Mouse (Mus musculus): ENCODE results near the gene Slc2a4.

DNA sequence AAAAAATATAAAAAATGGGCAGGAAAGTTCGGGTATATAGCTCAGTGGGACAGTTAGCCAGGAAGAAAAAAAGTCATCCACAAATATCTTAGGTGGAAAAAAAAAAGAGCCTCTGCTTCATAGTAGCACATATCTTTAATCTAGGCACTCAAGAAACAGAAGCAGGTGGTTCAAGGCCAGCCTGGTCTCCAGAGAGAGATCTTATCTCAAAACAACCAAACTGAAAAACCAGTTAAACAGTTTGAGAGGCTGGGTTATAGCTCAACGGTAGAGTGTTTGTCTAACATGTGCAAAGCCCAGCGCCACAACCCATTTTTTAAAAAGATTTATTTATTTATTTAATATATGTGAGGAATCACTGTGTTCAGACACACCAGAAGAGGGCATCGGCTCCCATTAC, 14.9 kb downstream of the Slc2a4 start:
- no peak for TF ChIP-seq CTCF (IDR thresholded peaks at IDR 0.05; ENCODE audit: borderline replicate concordance, insufficient read depth, low read length)
- TF ChIP-seq POLR2A (IDR thresholded peaks at IDR 0.05; ENCODE audit: low read depth, low read length) = no peak

All from embryonic fibroblast, embryonic 13.5 days (primary cell).